Mouse (Mus musculus) megakaryocyte, embryonic 14.5 days (primary cell): ENCODE data around the gene Bcam. TPM values are rescaled to one million over a fixed set of nuclear protein-coding genes. Genes with fewer than 3 reads are reported as not detected.

Source experiments
- H3K27me3 ChIP-seq: replicated peaks from 2 replicates; pipeline ENCODE3; 2012; ENCODE audit warnings: inconsistent platforms
- H3K36me3 ChIP-seq: replicated peaks from 2 replicates; pipeline ENCODE3; 2012; ENCODE audit warnings: low read length, inconsistent platforms, mixed read lengths
- H3K4me1 ChIP-seq: 2 replicates; pipeline ENCODE4 v1.6.1; 2012; ENCODE audit warnings: inconsistent platforms
- H3K4me3 ChIP-seq: replicated peaks from 2 replicates; pipeline ENCODE3; 2012; ENCODE audit warnings: moderate library complexity, mild to moderate bottlenecking, inconsistent platforms
- H3K9me3 ChIP-seq: 2 replicates; pipeline ENCODE4 v1.6.1; 2012; ENCODE audit warnings: inconsistent platforms
- FLI1 ChIP-seq: IDR thresholded peaks from 2 replicates; pipeline ENCODE4 v1.6.1; 2012; ENCODE audit warnings: low read length, inconsistent platforms, mixed read lengths
- GATA1 ChIP-seq: IDR thresholded peaks from 3 replicates; pipeline ENCODE4 v1.6.1; 2012; ENCODE audit warnings: mixed read lengths, low read length, inconsistent platforms, borderline replicate concordance
- polyA plus RNA-seq: library from polyadenylated mRNA; stranded (reverse); fragments of >175 nt; gene quantifications from 2 replicates; pipeline ENCODE4 v1.2.3, GENCODE M21; 2012; ENCODE audit warnings: low replicate concordance; ENCODE audit not compliant: insufficient read depth

The Bcam gene
- polyA plus RNA-seq, 1 experiment, result 0.58 TPM

GRCm38 (mm10) chr7:19715239-19716054 lies 55.4 kb downstream of the Bcam start, which contains the start of gene Tomm40:
Gene Tomm40 (minus strand): TSS chr7:19715438.
- Histone ChIP-seq H3K27me3 (peaks cover 15% of the 10 kb centered on the region), H3K9me3 (peaks cover under 1% of the 10 kb centered on the region), H3K4me3 (peak within 1 kb of the TSS; percentile 99), H3K4me1 (peaks cover 49% of the 10 kb centered on the region), H3K36me3 (peaks cover 34% of the 10 kb centered on the region)
- TF ChIP-seq GATA1 (no peak), FLI1 (no peak)

DNA sequence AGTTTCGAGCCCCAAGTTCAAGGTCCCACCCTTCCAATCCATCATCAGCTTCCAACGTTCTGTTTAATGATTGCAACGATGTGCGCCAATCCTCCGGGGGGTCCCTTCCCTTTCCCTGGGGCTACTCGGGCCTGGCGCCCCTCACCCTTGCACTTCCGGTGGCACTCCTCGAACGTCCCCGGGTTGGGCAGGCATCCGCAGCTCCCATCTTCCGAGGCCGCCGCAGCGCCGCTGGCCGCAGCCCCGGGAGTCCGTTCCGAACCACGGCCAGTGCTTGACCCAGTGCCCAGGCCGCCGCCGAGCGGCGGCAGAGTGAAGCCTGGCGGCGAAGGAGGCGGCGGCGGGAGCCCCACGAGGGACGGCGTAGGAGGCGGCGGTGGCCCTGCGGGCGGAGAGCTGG lies 56.0 kb downstream of the Bcam start:
- Histone ChIP-seq H3K4me1 (peaks cover 49% of the 10 kb centered on the region), H3K27me3 (peaks cover 14% of the 10 kb centered on the region), H3K36me3 (peaks cover 39% of the 10 kb centered on the region), H3K4me3 (peak overlapping the region; percentile 99), H3K9me3 (no peaks in the 10 kb centered on the region)
- no peak for TF ChIP-seq FLI1
- no peak for TF ChIP-seq GATA1

GRCm38 (mm10) chr7:19713598-19713997 lies 57.2 kb downstream of the Bcam start:
- Histone ChIP-seq H3K4me3 (no peak overlapping the region), H3K27me3 (peaks cover 3% of the 10 kb centered on the region), H3K4me1 (peaks cover 52% of the 10 kb centered on the region), H3K9me3 (no peaks in the 10 kb centered on the region), H3K36me3 (peaks cover 52% of the 10 kb centered on the region)
- TF ChIP-seq GATA1 (no peak), FLI1 (no peak)

GRCm38 (mm10) chr7:19713196-19713595 lies 57.6 kb downstream of the Bcam start:
- Histone ChIP-seq H3K27me3 (peaks cover 3% of the 10 kb centered on the region), H3K9me3 (no peaks in the 10 kb centered on the region), H3K4me3 (no peak overlapping the region), H3K36me3 (peaks cover 56% of the 10 kb centered on the region), H3K4me1 (peaks cover 52% of the 10 kb centered on the region)
- no peak for TF ChIP-seq FLI1
- TF ChIP-seq GATA1, result no peak

GRCm38 (mm10) chr7:19712414-19712813 lies 58.4 kb downstream of the Bcam start:
- TF ChIP-seq GATA1 (no peak), FLI1 (no peak)
- Histone ChIP-seq H3K4me3 (no peak overlapping the region), H3K27me3 (no peaks in the 10 kb centered on the region), H3K36me3 (peaks cover 63% of the 10 kb centered on the region), H3K9me3 (no peaks in the 10 kb centered on the region), H3K4me1 (peaks cover 52% of the 10 kb centered on the region)

DNA sequence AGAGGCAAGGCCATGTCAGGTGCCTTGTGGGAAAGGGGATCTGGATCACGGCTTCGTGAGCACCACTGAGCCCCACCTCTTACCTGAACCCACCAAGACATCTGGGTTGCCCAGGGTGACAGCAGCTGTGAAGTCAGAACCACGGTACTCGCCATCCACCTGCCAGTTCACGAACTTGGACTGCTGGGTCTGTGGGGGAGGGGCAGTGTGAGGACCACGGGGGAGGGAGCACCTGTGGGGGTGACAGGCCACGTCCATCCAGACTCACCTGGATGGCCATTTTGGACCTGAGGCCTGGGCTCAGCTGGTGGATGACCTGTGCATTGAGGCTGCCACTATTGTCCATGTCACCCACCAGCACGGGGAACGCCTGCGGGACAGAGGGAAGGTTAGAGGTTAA lies 60.2 kb downstream of the Bcam start:
- TF ChIP-seq GATA1 (no peak), FLI1 (no peak)
- no peaks in the 10 kb centered on the region for H3K9me3 ChIP-seq
- H3K27me3 ChIP-seq, result no peaks in the 10 kb centered on the region
- H3K4me1 ChIP-seq, result peaks cover 36% of the 10 kb centered on the region
- peaks cover 73% of the 10 kb centered on the region for H3K36me3 ChIP-seq
- no peak overlapping the region for H3K4me3 ChIP-seq

Other genes with a start within 250 kb of the Bcam start
- 88.1 and 108 TPM in 2 replicates for gene Ppp1r37, start 207.9 kb downstream of the Bcam start, polyA plus RNA-seq
- 6.0 and 13.6 TPM in 2 replicates for gene Zfp296, start 193.7 kb downstream of the Bcam start, polyA plus RNA-seq
- 30.5 and 69.9 TPM in 2 replicates for gene Gemin7, start 193.4 kb downstream of the Bcam start, polyA plus RNA-seq
- 109 and 265 TPM in 2 replicates for gene Clasrp, start 166.5 kb downstream of the Bcam start, polyA plus RNA-seq
- gene Relb, start 141.6 kb downstream of the Bcam start, polyA plus RNA-seq, result 14.8 and 22.5 TPM in 2 replicates
- gene Clptm1, start 106.0 kb downstream of the Bcam start, polyA plus RNA-seq, result 153 and 336 TPM in 2 replicates
- gene Apoc2, start 93.1 kb downstream of the Bcam start, polyA plus RNA-seq, result 114 TPM in 1 of 2 replicates, not detected in the other
- not detected in 2 replicates for gene Gm44805, start 89.6 kb downstream of the Bcam start, polyA plus RNA-seq
- 7.1 and 10.7 TPM in 2 replicates for gene Apoc4, start 89.5 kb downstream of the Bcam start, polyA plus RNA-seq
- 31.2 and 454 TPM in 2 replicates for gene Apoc1, start 78.4 kb downstream of the Bcam start, polyA plus RNA-seq
- gene Apoe, start 71.8 kb downstream of the Bcam start, polyA plus RNA-seq, result 302 and 6,452 TPM in 2 replicates
- gene Tomm40, start 55.6 kb downstream of the Bcam start, polyA plus RNA-seq, result 129 and 184 TPM in 2 replicates
- gene Nectin2, start 20.5 kb downstream of the Bcam start, polyA plus RNA-seq, result 4.0 and 6.8 TPM in 2 replicates
- gene Cblc, start 25.8 kb upstream of the Bcam start, polyA plus RNA-seq, result not detected in 2 replicates
- gene Bcl3, start 51.8 kb upstream of the Bcam start, polyA plus RNA-seq, result 183 and 210 TPM in 2 replicates
- gene Gm19345, start 81.0 kb upstream of the Bcam start, polyA plus RNA-seq, result 0.12 TPM in 1 of 2 replicates, not detected in the other
- 2.0 and 6.1 TPM in 2 replicates for gene Ceacam16, start 90.3 kb upstream of the Bcam start, polyA plus RNA-seq
- gene Ceacam19, start 116.9 kb upstream of the Bcam start, polyA plus RNA-seq, result not detected in 2 replicates
- 0.34 TPM in 1 of 2 replicates, not detected in the other for gene Pvr, start 150.1 kb upstream of the Bcam start, polyA plus RNA-seq
- gene Igsf23, start 179.7 kb upstream of the Bcam start, polyA plus RNA-seq, result not detected in 2 replicates
- gene Ceacam20, start 194.4 kb upstream of the Bcam start, polyA plus RNA-seq, result not detected in 2 replicates
- gene Nlrp9b, start 220.4 kb upstream of the Bcam start, polyA plus RNA-seq, result not detected in 2 replicates